Mouse (Mus musculus) macrophage (primary cell): Measurements from ENCODE around the gene Cxcr3. TPM values are rescaled to one million over a fixed set of nuclear protein-coding genes. Genes with fewer than 3 reads are reported as not detected.

ENCODE experiments used
- H3K27ac ChIP-seq: fragments of 350-480 bp; formaldehyde crosslinking; 2 replicates; pipeline ENCODE4 v1.9.0; 2021
- H3K36me3 ChIP-seq: fragments of 350-480 bp; formaldehyde crosslinking; 2 replicates; pipeline ENCODE4 v1.9.0; 2021; ENCODE audit errors: inconsistent target
- H3K4me3 ChIP-seq: fragments of 350-480 bp; formaldehyde crosslinking; 2 replicates; pipeline ENCODE4 v1.9.0; 2021; ENCODE audit errors: inconsistent target
- H3K79me2 ChIP-seq: fragments of 350-480 bp; formaldehyde crosslinking; 2 replicates; pipeline ENCODE4 v1.9.0; 2021; ENCODE audit errors: inconsistent target
- WGBS: methylation state at CpG from one replicate; pipeline ENCODE4 v1.1.7; 2026; ENCODE audit warnings: inconsistent platforms; ENCODE audit not compliant: missing documents; 5-methylcytosine and 5-hydroxymethylcytosine counted together
- polyA plus RNA-seq: library from polyadenylated mRNA; stranded (reverse); fragments of 250-400 nt; gene quantifications from 3 replicates; pipeline ENCODE4 v1.2.4, GENCODE M21; 2018; ENCODE audit warnings: inconsistent platforms

Cxcr3 gene
- polyA plus RNA-seq, 1 experiment from 2014 or later: 4.9 TPM

- H3K27ac ChIP-seq: no peak overlapping the region
Measured at GRCm38 (mm10) chrX:101730010-101730409, 4.1 kb downstream of the Cxcr3 start.

DNA sequence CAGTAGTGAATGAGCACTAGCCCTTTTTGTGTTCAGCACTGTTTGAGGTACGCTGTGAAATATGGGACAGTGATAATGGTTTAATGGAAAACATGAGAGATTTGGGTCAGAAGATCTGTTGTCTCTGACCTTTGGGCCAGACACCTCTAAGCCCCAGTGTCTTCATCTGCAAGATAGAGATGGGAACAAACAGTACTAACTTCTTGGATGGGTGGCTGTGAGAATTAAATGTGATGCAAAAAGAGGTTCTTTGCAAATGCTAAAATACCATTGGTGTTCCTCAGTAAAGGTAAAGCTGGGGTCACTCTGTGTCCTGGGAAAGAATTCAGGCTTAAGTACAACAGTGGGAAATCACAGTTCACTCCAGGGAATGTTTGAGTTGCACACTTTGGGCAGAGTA is 13.7 kb downstream of the Cxcr3 start:
- 100% methylated on average over 1 of the region's 1 CpGs for WGBS
- no peak overlapping the region for H3K27ac ChIP-seq
- no peaks in the 10 kb centered on the region for H3K36me3 ChIP-seq
- no peaks in the 10 kb centered on the region for H3K79me2 ChIP-seq
- no peak overlapping the region for H3K4me3 ChIP-seq

More at GRCm38 (mm10) chrX:101730010-101730409, 4.1 kb downstream of the Cxcr3 start:
- no peaks in the 10 kb centered on the region for H3K79me2 ChIP-seq
- no peak overlapping the region for H3K4me3 ChIP-seq
- H3K36me3 ChIP-seq: no peaks in the 10 kb centered on the region

GRCm38 (mm10) chrX:101705111-101705510 is 29.0 kb downstream of the Cxcr3 start:
- no peak overlapping the region for H3K4me3 ChIP-seq
- H3K27ac ChIP-seq: no peak overlapping the region
- 69% methylated on average over 7 of the region's 7 CpGs for WGBS
- H3K79me2 ChIP-seq: no peaks in the 10 kb centered on the region
- H3K36me3 ChIP-seq: no peaks in the 10 kb centered on the region

- Histone ChIP-seq H3K36me3 (no peaks in the 10 kb centered on the region), H3K27ac (no peak overlapping the region), H3K79me2 (no peaks in the 10 kb centered on the region), H3K4me3 (no peak overlapping the region)
- WGBS: 84% methylated on average over 18 of the region's 23 CpGs
Measured at GRCm38 (mm10) chrX:101698232-101698631, 35.8 kb downstream of the Cxcr3 start.

DNA sequence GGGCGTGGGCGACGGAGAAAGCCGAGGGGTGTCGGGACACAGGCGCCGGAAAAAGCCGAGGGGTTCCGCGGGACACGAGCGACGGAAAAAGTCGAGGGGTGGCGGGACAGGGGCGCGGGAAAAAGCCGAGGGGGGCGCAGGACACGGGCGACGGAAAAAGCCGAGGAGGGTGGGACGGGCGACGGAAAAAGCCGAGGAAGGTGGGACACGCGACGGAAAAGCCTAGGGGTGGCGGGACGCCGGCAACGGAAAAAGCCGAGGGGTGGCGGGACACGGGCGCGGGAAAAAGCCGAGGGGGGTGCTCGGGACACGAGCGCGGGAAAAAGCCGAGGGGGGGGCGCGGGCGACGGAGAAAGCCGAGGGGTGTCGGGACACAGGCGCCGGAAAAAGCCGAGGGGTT is 36.5 kb downstream of the Cxcr3 start:
- WGBS: 79% methylated on average over 31 of the region's 54 CpGs
- Histone ChIP-seq H3K36me3 (no peaks in the 10 kb centered on the region), H3K79me2 (no peaks in the 10 kb centered on the region), H3K4me3 (no peak overlapping the region), H3K27ac (no peak overlapping the region)

GRCm38 (mm10) chrX:101695686-101696085 is 38.4 kb downstream of the Cxcr3 start:
- Histone ChIP-seq H3K36me3 (no peaks in the 10 kb centered on the region), H3K4me3 (no peak overlapping the region), H3K79me2 (no peaks in the 10 kb centered on the region), H3K27ac (no peak overlapping the region)
- WGBS: 92% methylated on average over 22 of the region's 27 CpGs

Other genes with a start within 250 kb of the Cxcr3 start
- gene Taf1, start 201.5 kb downstream of the Cxcr3 start, polyA plus RNA-seq: 19.2 to 24.2 TPM (median 23.8 TPM) in 3 replicates
- gene Ogt, start 94.2 kb downstream of the Cxcr3 start, polyA plus RNA-seq: 37.6 to 116 TPM (median 41.1 TPM) in 3 replicates
- gene Gm4779, start 60.2 kb upstream of the Cxcr3 start, polyA plus RNA-seq: not detected in 3 replicates
- not detected in 3 replicates for gene 8030474K03Rik, start 60.4 kb upstream of the Cxcr3 start, polyA plus RNA-seq
- gene Nhsl2, start 115.1 kb upstream of the Cxcr3 start, polyA plus RNA-seq: 1.6 to 2.7 TPM (median 2.4 TPM) in 3 replicates